Mouse (Mus musculus) erythroblast, embryonic 14.5 days (primary cell): ENCODE measurements around the gene Grb14.

ENCODE experiments used
- GATA1 ChIP-seq: IDR thresholded peaks from 2 replicates; pipeline ENCODE4 v1.6.1; 2012; ENCODE audit warnings: low read length, inconsistent platforms, mixed read lengths
- TAL1 ChIP-seq: IDR thresholded peaks from 3 replicates; pipeline ENCODE4 v1.6.1; 2012; ENCODE audit warnings: low read length, inconsistent platforms, mixed read lengths

DNA sequence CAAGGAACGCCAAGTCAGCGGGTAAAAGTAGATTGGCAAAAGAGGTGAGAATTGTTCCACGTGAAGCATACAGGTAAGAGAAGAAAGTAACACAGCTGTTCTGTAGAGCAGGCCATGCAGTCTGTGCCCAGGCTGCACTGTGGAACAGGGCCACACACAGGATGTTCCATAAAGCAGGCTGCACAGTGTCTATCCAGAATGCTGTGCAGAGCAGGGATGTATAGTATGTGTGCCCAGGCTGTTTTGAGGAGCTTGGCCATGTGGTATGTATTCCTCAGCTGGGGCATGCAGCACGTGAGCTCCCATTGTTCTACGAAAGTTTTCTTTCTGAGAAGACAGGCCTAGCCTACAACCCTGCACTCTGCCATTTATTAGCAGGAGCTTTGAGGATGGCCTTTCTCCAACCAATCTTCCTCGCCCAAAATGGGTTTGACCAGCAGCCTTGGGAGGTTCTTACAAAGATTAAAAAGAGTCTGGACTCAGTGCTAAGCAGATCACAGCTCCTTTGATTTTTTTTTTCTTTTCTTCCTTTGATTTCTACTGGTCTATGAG, 57.8 kb downstream of the Grb14 start:
- TF ChIP-seq GATA1 (no peak), TAL1 (no peak)
